Mouse (Mus musculus): Measurements from ENCODE around the gene S1pr2. TPM values are rescaled to one million over a fixed set of nuclear protein-coding genes. Genes with fewer than 3 reads are reported as not detected.

Gene S1pr2
- polyA plus RNA-seq, 1 experiment = 48.2 TPM

DNA sequence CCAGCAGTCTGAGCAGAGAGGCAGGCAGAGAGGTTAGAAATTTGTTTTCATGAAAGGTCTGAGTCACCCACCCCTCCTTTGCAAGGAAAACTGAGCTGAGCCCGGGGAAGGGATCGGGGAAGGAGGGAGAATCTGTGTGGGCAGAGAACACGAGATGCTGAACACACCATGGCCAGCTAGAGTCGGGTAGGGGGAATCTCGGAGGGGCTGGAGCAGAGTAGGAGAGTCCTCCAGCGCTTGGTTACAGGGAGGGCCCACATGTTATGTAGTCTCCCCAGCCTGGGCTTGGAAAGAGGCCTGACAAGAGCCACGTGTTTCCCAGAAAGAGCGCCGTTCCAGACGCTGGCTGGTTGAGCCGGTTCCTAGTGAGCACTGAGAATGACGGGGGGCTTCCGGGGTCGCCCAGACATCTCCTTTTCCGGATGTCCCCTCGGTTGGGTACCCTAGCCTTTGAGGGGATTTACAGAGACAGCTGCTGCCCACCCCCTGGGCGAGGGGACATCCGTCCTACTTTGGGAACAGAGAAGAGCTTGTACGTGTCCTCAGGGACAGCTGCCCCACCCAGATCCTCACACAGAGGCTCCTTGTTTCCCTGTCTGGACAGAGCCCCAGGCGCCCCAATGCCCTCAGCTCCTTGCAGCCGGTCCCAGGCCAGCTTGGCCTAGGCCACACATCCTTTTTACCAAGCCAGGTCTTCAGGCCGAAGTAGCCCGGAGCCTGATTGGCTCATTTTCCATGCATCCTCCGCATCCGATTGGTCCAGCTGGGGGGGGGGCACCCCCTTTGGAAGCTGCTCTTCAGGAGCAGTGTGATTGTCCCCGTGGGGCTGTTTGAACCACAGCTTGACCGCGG, 4.2 kb downstream of the S1pr2 start:
- peaks cover 40% of the 10 kb centered on the region for H3K4me1 ChIP-seq (ENCODE audit: control insufficient read depth, insufficient read depth, low read length)
- no peak overlapping the region for H3K27ac ChIP-seq (ENCODE audit: insufficient read depth, low read depth, low read length)

GRCm38 (mm10) chr9:20971751-20972140, 4.8 kb downstream of the S1pr2 start:
- TF ChIP-seq POLR2A (IDR thresholded peaks at IDR 0.05; ENCODE audit: borderline replicate concordance, low read depth, low read length) (no peak), CTCF (IDR thresholded peaks at IDR 0.05; ENCODE audit: low read depth, low read length) (no peak)
- H3K4me1 ChIP-seq (ENCODE audit: control insufficient read depth, insufficient read depth, low read length) = peaks cover 39% of the 10 kb centered on the region
- H3K27ac ChIP-seq (ENCODE audit: insufficient read depth, low read depth, low read length) = no peak overlapping the region
- H3K4me3 ChIP-seq (ENCODE audit: insufficient read depth, low read length) = no peak overlapping the region

More for the DNA sequence above, 4.2 kb downstream of the S1pr2 start:
- TF ChIP-seq POLR2A (IDR thresholded peaks at IDR 0.05; ENCODE audit: borderline replicate concordance, low read depth, low read length) (no peak), CTCF (IDR thresholded peaks at IDR 0.05; ENCODE audit: low read depth, low read length) (no peak)
- no peak overlapping the region for H3K4me3 ChIP-seq (ENCODE audit: insufficient read depth, low read length)

DNA sequence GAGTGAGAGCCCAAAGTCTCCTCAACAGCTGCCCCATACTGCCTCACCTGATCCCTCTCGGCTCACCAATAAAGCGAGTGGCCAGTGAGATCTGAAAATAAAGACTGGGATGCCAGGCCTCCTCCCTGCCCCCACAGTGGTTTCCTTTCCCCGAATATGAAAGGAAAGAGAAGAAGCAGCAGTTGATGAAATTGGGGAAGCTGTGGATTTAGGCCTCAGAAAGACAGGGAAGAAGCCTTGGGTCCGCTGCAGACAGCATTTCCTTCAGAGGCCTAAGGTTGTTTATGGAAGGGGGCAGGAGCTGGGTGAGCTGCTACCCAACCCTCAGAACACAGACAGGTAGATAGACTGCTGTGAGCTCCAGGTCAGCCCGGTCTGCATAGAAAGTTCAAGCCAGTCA, 9.8 kb downstream of the S1pr2 start:
- TF ChIP-seq CTCF (IDR thresholded peaks at IDR 0.05; ENCODE audit: low read depth, low read length) = no peak
- no peak for TF ChIP-seq POLR2A (IDR thresholded peaks at IDR 0.05; ENCODE audit: borderline replicate concordance, low read depth, low read length)
- peaks cover 61% of the 10 kb centered on the region for H3K4me1 ChIP-seq (ENCODE audit: control insufficient read depth, insufficient read depth, low read length)
- peak overlapping the region; percentile 30; the same call in 1 of the 2 replicates for H3K4me3 ChIP-seq (ENCODE audit: insufficient read depth, low read length)
- peak overlapping the region; percentile 89 for H3K27ac ChIP-seq (ENCODE audit: insufficient read depth, low read depth, low read length)

DNA sequence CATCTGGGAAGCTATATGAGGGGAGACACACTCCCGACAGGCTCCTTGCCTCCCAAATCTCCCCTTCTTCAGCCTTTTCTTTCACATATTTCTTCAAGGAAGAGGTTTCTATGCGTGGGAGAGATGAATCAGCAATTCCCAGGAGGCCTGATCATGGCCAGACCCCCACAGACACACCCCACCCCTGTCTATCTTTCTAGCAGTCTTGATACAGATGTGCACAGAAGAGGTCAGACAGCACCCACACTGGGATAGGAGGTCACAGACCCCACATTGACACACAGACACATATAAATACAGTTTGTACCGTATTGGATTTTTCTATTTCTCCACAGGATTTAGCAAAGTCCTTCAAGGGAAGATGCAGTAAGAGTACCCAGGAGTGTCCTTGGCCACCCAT, 10.6 kb downstream of the S1pr2 start:
- Histone ChIP-seq H3K27ac (ENCODE audit: insufficient read depth, low read depth, low read length) (peak overlapping the region; percentile 89), H3K4me3 (ENCODE audit: insufficient read depth, low read length) (no peak overlapping the region), H3K4me1 (ENCODE audit: control insufficient read depth, insufficient read depth, low read length) (peaks cover 61% of the 10 kb centered on the region)
- TF ChIP-seq CTCF (IDR thresholded peaks at IDR 0.05; ENCODE audit: low read depth, low read length) (no peak), POLR2A (IDR thresholded peaks at IDR 0.05; ENCODE audit: borderline replicate concordance, low read depth, low read length) (no peak)

DNA sequence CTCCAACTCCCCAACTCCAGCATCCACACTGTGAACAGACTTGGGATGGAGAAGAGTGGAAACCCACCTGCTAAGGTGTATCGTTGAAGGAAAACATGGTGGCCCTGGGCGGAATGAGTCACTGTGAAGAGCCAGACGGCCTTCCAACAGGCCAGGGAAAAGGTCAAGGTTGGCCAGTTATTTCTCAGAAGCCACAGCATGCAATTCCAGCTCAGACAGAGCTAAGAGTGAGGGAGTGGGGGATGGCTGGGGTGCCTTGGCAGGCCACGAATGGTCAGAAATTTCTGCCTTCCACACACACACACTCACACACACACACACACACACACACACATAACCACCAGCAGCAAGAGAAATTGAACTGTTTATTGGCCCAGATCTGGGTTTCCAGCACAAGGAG, 11.0 kb downstream of the S1pr2 start:
- no peak for TF ChIP-seq CTCF (IDR thresholded peaks at IDR 0.05; ENCODE audit: low read depth, low read length)
- TF ChIP-seq POLR2A (IDR thresholded peaks at IDR 0.05; ENCODE audit: borderline replicate concordance, low read depth, low read length) = no peak
- Histone ChIP-seq H3K27ac (ENCODE audit: insufficient read depth, low read depth, low read length) (no peak overlapping the region), H3K4me1 (ENCODE audit: control insufficient read depth, insufficient read depth, low read length) (peaks cover 65% of the 10 kb centered on the region), H3K4me3 (ENCODE audit: insufficient read depth, low read length) (no peak overlapping the region)

GRCm38 (mm10) chr9:20961557-20961956, 15.0 kb downstream of the S1pr2 start:
- TF ChIP-seq CTCF (IDR thresholded peaks at IDR 0.05; ENCODE audit: low read depth, low read length) = no peak
- no peak for TF ChIP-seq POLR2A (IDR thresholded peaks at IDR 0.05; ENCODE audit: borderline replicate concordance, low read depth, low read length)
- peaks cover 46% of the 10 kb centered on the region for H3K4me1 ChIP-seq (ENCODE audit: control insufficient read depth, insufficient read depth, low read length)
- H3K27ac ChIP-seq (ENCODE audit: insufficient read depth, low read depth, low read length) = peak overlapping the region; percentile 79
- H3K4me3 ChIP-seq (ENCODE audit: insufficient read depth, low read length) = no peak overlapping the region

DNA sequence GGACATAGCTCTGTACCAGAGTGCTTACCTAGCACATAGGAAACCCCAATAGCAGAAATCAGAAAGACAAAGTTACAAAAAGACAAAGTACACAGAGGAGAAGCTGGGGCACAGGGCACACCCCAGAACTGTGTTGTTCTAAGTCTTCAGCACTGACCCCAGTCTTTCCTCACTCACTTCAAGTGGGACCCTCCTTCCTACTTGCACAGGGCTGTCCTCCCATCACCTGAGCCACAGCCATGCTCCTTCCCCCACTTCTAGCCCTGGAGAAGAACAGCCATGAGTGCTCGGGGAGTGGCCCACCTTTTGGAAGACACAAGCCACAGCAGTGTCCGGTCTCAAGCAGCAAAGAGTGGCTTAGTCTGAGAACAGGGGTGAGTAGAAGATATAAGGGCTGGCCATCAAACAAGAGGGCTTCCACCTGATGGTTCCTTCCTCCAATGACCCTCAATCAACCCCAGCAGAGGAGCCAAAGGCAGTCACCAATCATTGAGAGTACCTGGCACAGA, 17.1 kb downstream of the S1pr2 start, which contains the start of gene Dnmt1:
Gene Dnmt1, minus strand, starts transcription at position 459 of the 509 bp plus-strand sequence.
- no peak for TF ChIP-seq CTCF (IDR thresholded peaks at IDR 0.05; ENCODE audit: low read depth, low read length)
- TF ChIP-seq POLR2A (IDR thresholded peaks at IDR 0.05; ENCODE audit: borderline replicate concordance, low read depth, low read length) = no peak
- H3K4me3 ChIP-seq (ENCODE audit: insufficient read depth, low read length) = no peak within 1 kb of the TSS
- peaks cover 28% of the 10 kb centered on the region for H3K4me1 ChIP-seq (ENCODE audit: control insufficient read depth, insufficient read depth, low read length)
- no peak within 1 kb of the TSS for H3K27ac ChIP-seq (ENCODE audit: insufficient read depth, low read depth, low read length)

GRCm38 (mm10) chr9:20956989-20957388, 19.6 kb downstream of the S1pr2 start:
- peaks cover 12% of the 10 kb centered on the region for H3K4me1 ChIP-seq (ENCODE audit: control insufficient read depth, insufficient read depth, low read length)

DNA sequence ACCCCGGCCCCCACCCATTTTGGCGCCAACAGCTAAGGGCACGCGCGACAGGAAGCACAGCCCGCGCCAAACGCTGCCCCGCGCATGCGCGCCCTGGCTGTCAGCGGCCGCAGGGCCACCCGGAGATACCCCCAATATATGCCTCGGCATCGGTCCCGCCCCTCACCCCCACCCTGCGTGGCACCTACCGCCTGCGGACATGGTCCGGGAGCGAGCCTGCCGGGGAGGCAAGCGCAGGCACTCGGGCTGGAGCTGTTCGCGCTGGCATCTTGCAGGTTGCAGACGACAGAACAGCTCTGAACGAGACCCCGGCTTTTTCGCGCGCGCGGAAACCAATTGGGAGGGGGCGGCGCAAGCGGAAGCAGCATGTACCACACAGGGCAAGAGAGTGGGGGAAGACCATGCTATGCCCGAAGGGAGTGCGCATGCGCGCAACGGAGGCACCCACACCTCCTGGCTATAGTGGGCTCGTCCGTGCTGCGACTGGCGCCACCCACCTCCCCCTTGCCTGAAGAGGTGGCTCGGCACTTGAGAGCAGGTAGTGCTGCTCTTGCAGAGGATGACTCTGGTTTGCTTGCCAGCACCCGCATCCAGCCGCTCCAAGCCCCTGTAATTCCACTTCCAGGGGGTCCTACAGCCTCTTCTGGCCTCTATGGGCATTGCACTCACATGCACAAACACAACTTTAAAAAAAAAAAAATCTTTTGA, 23.9 kb downstream of the S1pr2 start:
- Histone ChIP-seq H3K4me3 (ENCODE audit: insufficient read depth, low read length) (peak overlapping the region; percentile 78), H3K27ac (ENCODE audit: insufficient read depth, low read depth, low read length) (peak overlapping the region; percentile 78), H3K4me1 (ENCODE audit: control insufficient read depth, insufficient read depth, low read length) (peaks cover 19% of the 10 kb centered on the region)
- TF ChIP-seq CTCF (IDR thresholded peaks at IDR 0.05; ENCODE audit: low read depth, low read length) (no peak; the same call in 1 of the 2 replicates), POLR2A (IDR thresholded peaks at IDR 0.05; ENCODE audit: borderline replicate concordance, low read depth, low read length) (no peak)

More at GRCm38 (mm10) chr9:20956989-20957388, 19.6 kb downstream of the S1pr2 start:
- no peak for TF ChIP-seq CTCF (IDR thresholded peaks at IDR 0.05; ENCODE audit: low read depth, low read length)
- no peak for TF ChIP-seq POLR2A (IDR thresholded peaks at IDR 0.05; ENCODE audit: borderline replicate concordance, low read depth, low read length)
- no peak overlapping the region for H3K27ac ChIP-seq (ENCODE audit: insufficient read depth, low read depth, low read length)
- H3K4me3 ChIP-seq (ENCODE audit: insufficient read depth, low read length) = no peak overlapping the region
